Mouse (Mus musculus): ENCODE results near the gene Srgap1. TPM values are rescaled to one million over a fixed set of nuclear protein-coding genes. Genes with fewer than 3 reads are reported as not detected.

The Srgap1 gene
- polyA plus RNA-seq, 1 experiment from 2014 or later, result 7.4 TPM

GRCm38 (mm10) chr10:121794486-121794885 lies 252.6 kb downstream of the Srgap1 start:
- H3K27ac ChIP-seq (ENCODE audit: low read length), result no peak overlapping the region
- H3K4me2 ChIP-seq (replicated peaks; ENCODE audit: low read depth, low read length), result no peak overlapping the region
- no peak for TF ChIP-seq CTCF (IDR thresholded peaks at IDR 0.05)
- TF ChIP-seq EP300 (IDR thresholded peaks at IDR 0.05), result no peak
- H3K4me1 ChIP-seq (ENCODE audit: insufficient read depth, low read depth, low read length), result no peaks in the 10 kb centered on the region
- ATAC-seq (no peak), DNase-seq (ENCODE audit: low spot score) (no peak)
- WGBS, result 83% methylated on average over 12 of the region's 12 CpGs
- H3K4me3 ChIP-seq (ENCODE audit: low read depth, low read length), result no peak overlapping the region
- H3K9me3 ChIP-seq (ENCODE audit: low read length), result no peaks in the 10 kb centered on the region
- H3K27me3 ChIP-seq (replicated peaks; ENCODE audit: insufficient read depth, low read length), result no peaks in the 10 kb centered on the region
- H3K36me3 ChIP-seq (ENCODE audit: insufficient read depth, low read length), result no peaks in the 10 kb centered on the region
- H3K9ac ChIP-seq (replicated peaks; ENCODE audit: low read depth), result no peak overlapping the region

GRCm38 (mm10) chr10:121792661-121793060 lies 254.5 kb downstream of the Srgap1 start:
- H3K4me2 ChIP-seq (replicated peaks; ENCODE audit: low read depth, low read length), result no peak overlapping the region
- H3K27me3 ChIP-seq (replicated peaks; ENCODE audit: insufficient read depth, low read length), result no peaks in the 10 kb centered on the region
- no peak overlapping the region for H3K9ac ChIP-seq (replicated peaks; ENCODE audit: low read depth)
- H3K9me3 ChIP-seq (ENCODE audit: low read length), result no peaks in the 10 kb centered on the region
- no peak for ATAC-seq
- 95% methylated on average over 17 of the region's 17 CpGs for WGBS
- no peaks in the 10 kb centered on the region for H3K4me1 ChIP-seq (ENCODE audit: insufficient read depth, low read depth, low read length)
- H3K36me3 ChIP-seq (ENCODE audit: insufficient read depth, low read length), result no peaks in the 10 kb centered on the region
- H3K4me3 ChIP-seq (ENCODE audit: low read depth, low read length), result no peak overlapping the region
- no peak for TF ChIP-seq EP300 (IDR thresholded peaks at IDR 0.05)
- no peak for TF ChIP-seq CTCF (IDR thresholded peaks at IDR 0.05)
- H3K27ac ChIP-seq (ENCODE audit: low read length), result no peak overlapping the region
- no peak for DNase-seq (ENCODE audit: low spot score)

GRCm38 (mm10) chr10:121790078-121790477 lies 257.0 kb downstream of the Srgap1 start:
- TF ChIP-seq CTCF (IDR thresholded peaks at IDR 0.05) (no peak), EP300 (IDR thresholded peaks at IDR 0.05) (no peak)
- H3K9ac ChIP-seq (replicated peaks; ENCODE audit: low read depth), result no peak overlapping the region
- no peak overlapping the region for H3K4me2 ChIP-seq (replicated peaks; ENCODE audit: low read depth, low read length)
- peaks cover 5% of the 10 kb centered on the region; the same call in 1 of the 2 replicates for H3K36me3 ChIP-seq (ENCODE audit: insufficient read depth, low read length)
- no peak for ATAC-seq
- H3K27ac ChIP-seq (ENCODE audit: low read length), result no peak overlapping the region
- H3K4me3 ChIP-seq (ENCODE audit: low read depth, low read length), result no peak overlapping the region
- no peak for DNase-seq (ENCODE audit: low spot score)
- H3K4me1 ChIP-seq (ENCODE audit: insufficient read depth, low read depth, low read length), result no peaks in the 10 kb centered on the region
- H3K27me3 ChIP-seq (replicated peaks; ENCODE audit: insufficient read depth, low read length), result no peaks in the 10 kb centered on the region
- 83% methylated on average over 6 of the region's 6 CpGs for WGBS
- no peaks in the 10 kb centered on the region for H3K9me3 ChIP-seq (ENCODE audit: low read length)

GRCm38 (mm10) chr10:121788536-121788935 lies 258.6 kb downstream of the Srgap1 start:
- TF ChIP-seq EP300 (IDR thresholded peaks at IDR 0.05), result no peak
- TF ChIP-seq CTCF (IDR thresholded peaks at IDR 0.05), result no peak
- no peak overlapping the region for H3K4me3 ChIP-seq (ENCODE audit: low read depth, low read length)
- 74% methylated on average over 3 of the region's 3 CpGs for WGBS
- H3K9me3 ChIP-seq (ENCODE audit: low read length), result no peaks in the 10 kb centered on the region
- H3K9ac ChIP-seq (replicated peaks; ENCODE audit: low read depth), result no peak overlapping the region
- H3K4me1 ChIP-seq (ENCODE audit: insufficient read depth, low read depth, low read length), result no peaks in the 10 kb centered on the region
- DNase-seq (ENCODE audit: low spot score) (no peak), ATAC-seq (no peak)
- H3K36me3 ChIP-seq (ENCODE audit: insufficient read depth, low read length), result peaks cover 9% of the 10 kb centered on the region; the same call in 1 of the 2 replicates
- H3K27me3 ChIP-seq (replicated peaks; ENCODE audit: insufficient read depth, low read length), result no peaks in the 10 kb centered on the region
- no peak overlapping the region for H3K4me2 ChIP-seq (replicated peaks; ENCODE audit: low read depth, low read length)
- H3K27ac ChIP-seq (ENCODE audit: low read length), result no peak overlapping the region

GRCm38 (mm10) chr10:121781159-121781558 lies 266.0 kb downstream of the Srgap1 start:
- peak; percentile 20 for DNase-seq (ENCODE audit: low spot score)

GRCm38 (mm10) chr10:121775990-121776389 lies 271.1 kb downstream of the Srgap1 start:
- Histone ChIP-seq H3K9me3 (ENCODE audit: low read length) (no peaks in the 10 kb centered on the region), H3K4me1 (ENCODE audit: insufficient read depth, low read depth, low read length) (no peaks in the 10 kb centered on the region), H3K36me3 (ENCODE audit: insufficient read depth, low read length) (no peaks in the 10 kb centered on the region), H3K27ac (ENCODE audit: low read length) (no peak overlapping the region), H3K4me3 (ENCODE audit: low read depth, low read length) (no peak overlapping the region), H3K27me3 (replicated peaks; ENCODE audit: insufficient read depth, low read length) (no peaks in the 10 kb centered on the region), H3K9ac (replicated peaks; ENCODE audit: low read depth) (no peak overlapping the region), H3K4me2 (replicated peaks; ENCODE audit: low read depth, low read length) (no peak overlapping the region)
- no peak for ATAC-seq
- 70% methylated on average over 3 of the region's 3 CpGs for WGBS
- TF ChIP-seq CTCF (IDR thresholded peaks at IDR 0.05) (no peak), EP300 (IDR thresholded peaks at IDR 0.05) (no peak)
- no peak for DNase-seq (ENCODE audit: low spot score)

More at GRCm38 (mm10) chr10:121781159-121781558, 266.0 kb downstream of the Srgap1 start:
- H3K36me3 ChIP-seq (ENCODE audit: insufficient read depth, low read length), result peaks cover 9% of the 10 kb centered on the region; the same call in 1 of the 2 replicates
- no peak overlapping the region for H3K4me3 ChIP-seq (ENCODE audit: low read depth, low read length)
- ATAC-seq, result peak; percentile 47; the same call in 1 of the 2 replicates
- no peak overlapping the region for H3K9ac ChIP-seq (replicated peaks; ENCODE audit: low read depth)
- TF ChIP-seq CTCF (IDR thresholded peaks at IDR 0.05), result no peak
- TF ChIP-seq EP300 (IDR thresholded peaks at IDR 0.05), result no peak
- no peaks in the 10 kb centered on the region for H3K27me3 ChIP-seq (replicated peaks; ENCODE audit: insufficient read depth, low read length)
- no peaks in the 10 kb centered on the region for H3K9me3 ChIP-seq (ENCODE audit: low read length)
- 35% methylated on average over 14 of the region's 14 CpGs for WGBS
- no peaks in the 10 kb centered on the region for H3K4me1 ChIP-seq (ENCODE audit: insufficient read depth, low read depth, low read length)
- peak overlapping the region; percentile 14; the same call in 1 of the 2 replicates for H3K4me2 ChIP-seq (replicated peaks; ENCODE audit: low read depth, low read length)
- H3K27ac ChIP-seq (ENCODE audit: low read length), result no peak overlapping the region

GRCm38 (mm10) chr10:121773813-121774212 lies 273.3 kb downstream of the Srgap1 start:
- Histone ChIP-seq H3K4me3 (ENCODE audit: low read depth, low read length) (no peak overlapping the region), H3K27ac (ENCODE audit: low read length) (no peak overlapping the region), H3K36me3 (ENCODE audit: insufficient read depth, low read length) (no peaks in the 10 kb centered on the region), H3K9me3 (ENCODE audit: low read length) (no peaks in the 10 kb centered on the region), H3K27me3 (replicated peaks; ENCODE audit: insufficient read depth, low read length) (no peaks in the 10 kb centered on the region), H3K9ac (replicated peaks; ENCODE audit: low read depth) (no peak overlapping the region), H3K4me1 (ENCODE audit: insufficient read depth, low read depth, low read length) (no peaks in the 10 kb centered on the region), H3K4me2 (replicated peaks; ENCODE audit: low read depth, low read length) (no peak overlapping the region)
- WGBS, result 76% methylated on average over 4 of the region's 4 CpGs
- TF ChIP-seq CTCF (IDR thresholded peaks at IDR 0.05) (no peak), EP300 (IDR thresholded peaks at IDR 0.05) (no peak)
- DNase-seq (ENCODE audit: low spot score), result no peak
- ATAC-seq, result no peak
